Mouse (Mus musculus) mesoderm, embryonic 11.5 days (tissue): Measurements from ENCODE around the gene Rfxank.
A peak's percentile ranks its signal among the peaks of the same experiment; 100 is the strongest.

Experiments used
- DNase-seq: peaks from one replicate; pipeline ENCODE4 v3.0.0-alpha.2; 2012; ENCODE audit warnings: low read depth, low spot score

The Rfxank gene

GRCm38 (mm10) chr8:70150158-70150557, 11.2 kb upstream of the Rfxank start:
- no peak for DNase-seq

GRCm38 (mm10) chr8:70147678-70148607, 9.0 kb upstream of the Rfxank start:
- DNase-seq, result no peak

- DNase-seq, result no peak
Observed at GRCm38 (mm10) chr8:70139981-70140380, 1.0 kb upstream of the Rfxank start.

DNA sequence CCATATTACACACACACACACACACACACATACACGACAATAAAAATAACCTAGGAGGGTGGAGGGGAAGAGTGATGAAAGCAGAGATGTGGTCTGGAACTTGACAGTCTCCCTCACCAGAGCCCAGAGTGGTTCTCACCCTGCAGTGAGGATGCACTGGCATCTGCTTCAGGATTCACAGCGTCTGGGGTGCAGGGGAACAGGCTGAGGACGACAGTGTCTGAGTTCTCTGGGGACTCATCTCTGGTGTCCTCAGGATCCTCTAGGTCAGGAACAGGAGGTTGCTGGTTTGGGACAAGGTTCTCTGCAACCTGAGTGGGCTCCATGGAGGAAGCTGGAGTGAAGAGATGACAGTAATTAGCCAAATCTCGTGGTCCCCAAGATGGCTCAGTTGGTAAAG, 1.1 kb downstream of the Rfxank start:
- DNase-seq, result no peak

GRCm38 (mm10) chr8:70136591-70136990, 2.4 kb downstream of the Rfxank start:
- no peak for DNase-seq

DNA sequence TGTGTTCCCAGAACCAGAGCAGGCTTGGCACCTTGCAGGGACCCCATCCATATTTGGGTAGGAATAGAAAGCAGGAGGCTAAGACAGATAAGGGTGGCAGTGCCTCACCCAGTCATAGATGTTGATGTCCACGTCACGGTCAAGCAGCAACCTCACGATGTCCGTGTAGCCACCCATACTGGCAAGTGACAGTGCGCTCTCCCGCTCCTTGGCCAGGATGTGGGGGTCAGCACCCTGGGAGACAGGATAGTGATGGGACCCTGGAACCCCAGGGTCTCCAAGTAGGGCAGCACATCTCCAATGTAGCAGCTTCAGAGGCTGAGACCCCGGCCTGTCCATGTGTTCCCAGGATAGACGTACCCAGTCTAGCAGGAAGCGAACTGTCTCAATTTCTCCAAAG, 4.0 kb downstream of the Rfxank start:
- no peak for DNase-seq

DNA sequence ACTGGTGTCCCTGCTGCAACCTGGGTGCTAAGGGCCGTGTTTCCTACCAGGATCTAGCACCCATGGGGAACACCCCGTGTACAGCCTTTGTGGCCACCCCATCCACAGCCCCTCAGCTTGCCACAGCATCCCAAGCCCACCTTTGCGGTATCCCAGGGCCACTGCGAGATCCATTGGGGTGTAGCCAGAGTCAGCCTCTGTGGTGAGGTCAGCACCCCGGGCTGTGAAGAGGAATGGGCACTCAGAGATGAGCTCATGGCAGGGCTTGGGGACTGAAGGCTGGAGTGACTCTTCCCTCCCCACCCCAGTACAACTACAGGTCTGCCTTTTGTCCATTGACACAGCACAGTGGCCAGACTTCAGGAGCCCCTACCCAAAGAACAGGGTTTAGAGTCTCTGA, 4.9 kb downstream of the Rfxank start:
- DNase-seq, result no peak

DNA sequence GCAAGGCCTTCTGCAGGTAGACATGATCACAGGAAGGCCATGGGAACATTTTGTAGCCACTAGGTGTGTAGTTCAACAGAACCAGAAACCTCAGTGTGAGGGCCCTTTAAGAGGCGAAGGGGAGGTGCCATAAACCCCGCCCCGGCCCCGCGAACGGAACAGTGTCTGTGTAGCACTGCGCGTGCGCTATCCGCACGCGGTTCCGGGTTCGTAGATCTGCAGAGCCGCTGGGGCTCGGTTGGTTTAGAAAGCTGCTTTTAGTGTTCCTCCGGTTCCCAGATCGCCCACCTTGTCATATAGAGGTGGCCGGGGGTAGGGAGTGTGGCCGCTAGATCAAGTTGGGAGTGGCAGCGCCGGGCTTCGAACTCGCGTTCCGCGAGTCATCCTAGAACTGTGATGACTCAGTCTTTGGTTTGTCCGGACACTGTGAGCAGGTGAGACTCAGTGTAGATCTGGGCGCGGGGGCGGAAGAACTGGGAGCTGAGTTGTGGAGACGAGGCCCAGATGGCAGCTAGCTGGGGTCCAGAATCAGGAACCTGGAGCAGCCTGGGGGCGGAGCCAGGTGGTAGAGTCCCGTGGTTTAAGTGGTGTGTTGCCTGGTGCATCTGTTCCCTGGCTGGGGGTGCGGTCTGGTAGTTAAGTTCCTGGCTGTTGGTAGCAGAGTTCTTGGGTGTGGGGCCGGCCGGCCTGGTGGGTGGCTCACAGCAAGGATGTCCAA, 7.6 kb downstream of the Rfxank start, which contains the start of gene Nr2c2ap:
Nr2c2ap (plus strand) TSS at position 168 of the 718 bp plus-strand sequence.
- peak; percentile 94 for DNase-seq

DNA sequence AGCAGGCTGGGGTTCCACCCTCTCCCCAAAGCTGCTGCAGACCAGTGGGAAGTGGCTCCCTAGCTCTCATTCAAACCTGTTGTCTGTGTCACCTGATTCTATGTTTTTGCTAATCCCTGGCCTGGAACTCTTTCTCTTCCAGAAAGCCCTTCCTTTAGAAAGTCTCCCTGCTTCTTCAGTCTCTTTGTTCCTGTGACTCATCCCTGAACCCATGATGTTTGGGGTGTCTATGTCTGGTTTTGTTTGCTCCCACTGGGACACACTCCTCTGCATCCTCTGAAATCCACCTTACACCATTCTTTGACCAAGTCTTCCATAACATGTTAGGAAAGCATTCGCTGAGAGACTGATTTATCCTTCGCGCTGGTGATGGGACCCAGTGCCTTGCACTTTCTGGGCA, 8.9 kb downstream of the Rfxank start:
- DNase-seq, result no peak

DNA sequence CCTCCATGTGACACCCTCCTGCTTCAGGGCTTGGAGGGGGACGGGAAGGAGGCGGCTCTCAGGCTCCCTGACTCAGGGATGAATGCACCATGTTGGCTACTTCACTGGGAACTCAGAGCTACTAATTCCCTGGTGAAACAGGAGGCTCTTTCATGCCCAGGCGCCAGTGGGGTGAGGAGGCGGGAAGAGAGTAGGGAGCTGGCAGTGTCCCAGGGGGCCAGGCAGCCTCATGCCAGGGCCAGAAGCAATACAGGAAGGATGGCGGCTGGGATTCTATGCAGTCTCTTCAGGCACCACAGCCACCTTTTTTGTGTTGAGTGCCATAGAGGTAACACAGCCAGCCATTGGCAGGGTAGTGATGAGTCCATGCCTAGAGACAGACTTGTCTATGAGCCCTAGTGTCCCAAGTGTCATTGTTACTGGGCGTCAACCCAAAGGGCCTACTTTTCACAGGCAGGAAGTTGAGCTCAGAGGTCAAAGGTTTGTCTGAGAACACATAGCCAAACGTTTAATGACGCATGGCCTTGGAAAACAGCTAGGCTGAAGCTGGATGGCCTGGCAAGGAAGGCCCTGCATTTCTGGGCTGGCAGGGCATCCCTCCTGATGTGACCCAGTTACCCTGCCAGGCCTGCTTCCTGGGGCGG, 9.5 kb downstream of the Rfxank start:
- DNase-seq, result no peak

- DNase-seq, result no peak
Observed at GRCm38 (mm10) chr8:70128435-70128834, 10.5 kb downstream of the Rfxank start.

DNA sequence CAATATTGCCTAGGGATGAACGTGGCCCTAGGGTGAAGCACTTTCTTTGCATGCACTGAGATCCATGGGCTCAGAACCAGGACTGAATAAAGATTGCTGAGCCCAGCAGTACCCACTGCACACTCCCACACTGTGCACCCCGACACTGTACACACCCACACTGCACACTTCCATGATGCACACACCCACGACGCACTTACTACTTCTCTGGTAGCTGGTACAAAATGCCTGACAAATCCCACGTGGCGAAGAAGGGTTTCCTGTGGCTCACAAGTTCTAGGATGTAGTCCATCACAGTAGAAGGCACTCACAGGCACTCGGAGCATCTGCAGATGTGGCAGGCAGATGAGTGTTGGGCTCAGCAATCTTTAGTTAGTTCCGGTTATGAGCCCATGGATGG, 14.0 kb downstream of the Rfxank start:
- DNase-seq, result no peak

DNA sequence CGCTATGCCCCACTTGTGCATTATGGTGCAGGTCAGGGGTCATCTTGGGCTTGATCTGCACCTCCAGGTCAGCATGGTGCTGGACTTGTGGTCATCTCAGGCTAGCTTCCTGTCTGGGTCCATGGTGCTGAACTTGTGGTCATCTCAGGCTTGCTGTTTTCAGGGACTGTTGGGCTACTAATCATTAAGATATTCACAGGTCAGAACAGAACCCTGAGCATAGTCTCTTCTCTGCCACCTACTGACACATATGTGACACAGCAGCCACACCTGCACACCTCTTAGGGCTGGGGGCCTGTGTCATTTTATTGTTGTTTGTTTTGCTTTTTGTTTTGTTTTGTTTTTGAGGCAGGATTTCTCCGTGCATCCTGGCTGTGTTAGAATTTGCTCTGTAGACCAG, 16.1 kb downstream of the Rfxank start:
- DNase-seq, result no peak

DNA sequence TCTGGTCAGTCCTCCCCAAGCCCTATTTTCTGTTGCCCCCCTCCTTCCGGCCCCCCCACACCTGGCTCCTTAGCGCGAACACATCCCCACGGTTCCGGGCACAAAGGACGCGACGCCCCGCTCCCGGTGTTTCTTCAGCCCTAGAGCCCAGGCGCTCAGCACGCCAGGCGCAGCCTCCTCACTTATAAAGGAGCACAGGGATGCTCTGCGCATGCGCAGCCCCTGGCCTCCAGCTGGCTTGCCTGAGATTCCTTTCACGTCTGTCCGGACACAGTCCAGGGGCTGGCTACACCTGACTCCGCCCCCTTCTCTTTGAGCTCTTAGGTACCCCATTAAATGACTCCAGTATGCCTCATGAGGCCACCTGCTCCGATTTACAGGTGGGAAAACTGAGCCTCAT, 18.3 kb downstream of the Rfxank start, which contains the start of gene Ncan:
Ncan (minus strand) TSS at position 207 of the 400 bp plus-strand sequence.
- DNase-seq, result peak; percentile 93

- DNase-seq, result peak; percentile 66
Observed at GRCm38 (mm10) chr8:70118726-70119700, 19.9 kb downstream of the Rfxank start.

GRCm38 (mm10) chr8:70117611-70118010, 21.3 kb downstream of the Rfxank start:
- DNase-seq, result peak; percentile 70

GRCm38 (mm10) chr8:70114892-70115291, 24.1 kb downstream of the Rfxank start:
- DNase-seq, result no peak

- DNase-seq, result no peak
Observed at GRCm38 (mm10) chr8:70114488-70114887, 24.5 kb downstream of the Rfxank start.

DNA sequence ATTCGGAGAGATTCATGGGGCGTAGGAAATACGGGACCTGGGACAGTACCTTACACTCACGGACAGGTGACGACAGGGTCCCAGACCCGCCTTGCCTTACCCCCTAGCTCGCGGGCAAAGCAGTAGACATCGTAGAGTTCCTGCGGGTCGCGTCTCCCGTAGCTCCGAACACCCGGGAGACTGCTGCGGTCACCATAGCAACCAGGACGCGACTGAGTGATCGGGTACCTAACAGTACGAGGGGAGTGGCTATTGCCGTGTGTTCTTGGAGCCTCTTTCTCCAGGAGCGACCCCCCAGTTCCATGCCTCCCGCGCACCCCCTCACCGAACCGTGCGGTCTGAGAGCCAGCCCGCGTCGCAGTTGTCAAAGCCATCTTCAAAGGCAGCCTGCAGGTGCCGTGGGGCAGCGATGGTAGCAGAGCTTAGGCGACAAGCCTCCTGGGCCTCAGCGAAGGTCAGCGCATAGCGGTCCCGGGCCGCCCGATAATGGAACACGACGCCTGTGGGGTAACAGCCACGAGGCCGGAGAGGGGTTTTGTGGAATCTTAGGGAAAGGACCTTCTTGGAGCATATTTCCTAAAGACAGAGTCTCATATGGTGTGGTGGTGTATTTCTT, 26.4 kb downstream of the Rfxank start:
- DNase-seq, result peak; percentile 36

DNA sequence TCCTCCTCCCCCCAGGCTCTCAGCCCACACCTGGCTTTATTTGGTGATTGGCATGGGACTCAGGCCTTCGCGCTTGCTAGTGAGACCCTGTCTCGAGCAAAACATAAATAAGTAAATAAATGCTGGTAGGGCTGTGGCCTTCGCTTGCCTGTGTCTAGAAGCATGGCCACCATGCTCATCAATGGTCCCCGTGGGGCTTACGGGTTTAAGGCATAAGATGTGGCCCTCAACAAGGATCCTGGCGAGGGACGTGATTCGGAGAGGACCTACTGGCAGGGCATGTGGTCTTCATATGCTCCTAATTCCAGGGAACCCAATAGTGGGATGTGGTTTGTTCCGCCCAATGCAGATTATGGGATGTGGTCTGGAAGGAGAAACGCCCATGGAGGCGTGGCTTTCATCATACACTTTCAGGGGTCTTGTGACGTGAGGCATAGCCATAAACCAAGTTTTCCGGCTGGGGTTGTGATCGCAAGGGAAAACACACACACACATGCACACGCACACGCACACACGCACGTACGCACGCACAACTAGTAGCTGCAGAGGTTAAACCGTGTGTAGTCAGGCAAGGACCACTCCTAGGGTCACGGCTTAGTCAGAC, 27.7 kb downstream of the Rfxank start:
- no peak for DNase-seq
